Mouse (Mus musculus) limb, embryonic 14.5 days (tissue): Measurements from ENCODE around the gene Unc5b. TPM values are rescaled to one million over a fixed set of nuclear protein-coding genes. Genes with fewer than 3 reads are reported as not detected.

Experiments used
- ATAC-seq: fragments of 200-750 bp; cut with Nextera tagmentation; 2 replicates; pipeline ENCODE4 v1.8.0; 2017; ENCODE audit warnings: low read depth, moderate number of reproducible peaks, moderate TSS enrichment; ENCODE audit not compliant: low FRiP score
- DNase-seq: peaks from one replicate; pipeline ENCODE4 v3.0.0-alpha.2; 2015; ENCODE audit warnings: low spot score
- H3K27ac ChIP-seq: fragments of 300-500 bp; sonication (generic); replicated peaks from 2 replicates; pipeline ENCODE4 v1.5.1; 2014; ENCODE audit warnings: low read depth, mild to moderate bottlenecking, low read length, moderate library complexity, mixed read lengths
- H3K27me3 ChIP-seq: fragments of 300-500 bp; sonication (generic); 2 replicates; pipeline ENCODE4 v1.6.1; 2014; ENCODE audit warnings: low read length, mixed read lengths; ENCODE audit not compliant: control insufficient read depth, insufficient read depth
- H3K36me3 ChIP-seq: fragments of 300-500 bp; sonication (generic); 2 replicates; pipeline ENCODE4 v1.6.1; 2014; ENCODE audit warnings: mild to moderate bottlenecking, low read length, moderate library complexity, mixed read lengths; ENCODE audit not compliant: control insufficient read depth, insufficient read depth
- H3K4me1 ChIP-seq: fragments of 300-500 bp; sonication (generic); 2 replicates; pipeline ENCODE4 v1.6.1; 2014; ENCODE audit warnings: antibody characterized with exemption, low read length, mixed read lengths; ENCODE audit not compliant: control insufficient read depth, insufficient read depth
- H3K4me2 ChIP-seq: fragments of 300-500 bp; sonication (generic); replicated peaks from 2 replicates; pipeline ENCODE4 v1.6.1; 2014; ENCODE audit warnings: low read depth, mild to moderate bottlenecking, low read length, moderate library complexity; ENCODE audit not compliant: severe bottlenecking
- H3K4me3 ChIP-seq: fragments of 300-500 bp; sonication (generic); replicated peaks from 2 replicates; pipeline ENCODE4 v1.5.1; 2014; ENCODE audit warnings: low read length
- H3K9ac ChIP-seq: fragments of 300-500 bp; sonication (generic); 2 replicates; pipeline ENCODE4 v1.6.1; 2014; ENCODE audit warnings: mild to moderate bottlenecking, low read depth, low read length, moderate library complexity; ENCODE audit not compliant: severe bottlenecking
- H3K9me3 ChIP-seq: fragments of 300-500 bp; sonication (generic); 2 replicates; pipeline ENCODE4 v1.6.1; 2016; ENCODE audit warnings: low read length; ENCODE audit not compliant: control insufficient read depth
- POLR2A ChIP-seq: fragments of 200-500 bp; IDR thresholded peaks from 2 replicates; pipeline ENCODE4 v1.8.0; 2012; ENCODE audit warnings: inconsistent platforms, mild to moderate bottlenecking, moderate library complexity, borderline replicate concordance; ENCODE audit not compliant: insufficient read depth, insufficient read length; ENCODE audit errors: extremely low read depth
- WGBS: fragments of 180-500 bp; shearing (Covaris S2); extraction: QIAGEN DNeasy Blood & Tissue Kit; methylation state at CpG from one replicate; pipeline ENCODE4 v1.1.7; 2014; 5-methylcytosine and 5-hydroxymethylcytosine counted together
- polyA plus RNA-seq, 2 experiments: library from polyadenylated mRNA; depleted of rRNA in 1 of 2; stranded (reverse) in 1 of 2; unstranded in 1 of 2; fragments of >200 nt; fragmentation: Nextera tagmentation in 1 of 2; extraction: Ambion mirVana in 1 of 2; gene quantifications; 2 replicates each; pipeline versions ENCODE4 v1.2.1 to v1.2.3; 2012 to 2014

Unc5b gene
- polyA plus RNA-seq, 2 experiments = 6.2 to 21.8 TPM

- no peak overlapping the region for H3K27ac ChIP-seq
- ATAC-seq = no peak
- H3K4me2 ChIP-seq = no peak overlapping the region
- H3K9me3 ChIP-seq = no peaks in the 10 kb centered on the region
- DNase-seq = no peak
- no peak for TF ChIP-seq POLR2A
- H3K9ac ChIP-seq = no peak overlapping the region; the same call in 1 of the 2 replicates
- H3K27me3 ChIP-seq = no peaks in the 10 kb centered on the region
- WGBS = 35% methylated on average over 4 of the region's 4 CpGs
- H3K36me3 ChIP-seq = no peaks in the 10 kb centered on the region
- no peak overlapping the region for H3K4me3 ChIP-seq
- peaks cover 65% of the 10 kb centered on the region for H3K4me1 ChIP-seq
Observed at GRCm38 (mm10) chr10:60804865-60805264, 26.5 kb downstream of the Unc5b start.

DNA sequence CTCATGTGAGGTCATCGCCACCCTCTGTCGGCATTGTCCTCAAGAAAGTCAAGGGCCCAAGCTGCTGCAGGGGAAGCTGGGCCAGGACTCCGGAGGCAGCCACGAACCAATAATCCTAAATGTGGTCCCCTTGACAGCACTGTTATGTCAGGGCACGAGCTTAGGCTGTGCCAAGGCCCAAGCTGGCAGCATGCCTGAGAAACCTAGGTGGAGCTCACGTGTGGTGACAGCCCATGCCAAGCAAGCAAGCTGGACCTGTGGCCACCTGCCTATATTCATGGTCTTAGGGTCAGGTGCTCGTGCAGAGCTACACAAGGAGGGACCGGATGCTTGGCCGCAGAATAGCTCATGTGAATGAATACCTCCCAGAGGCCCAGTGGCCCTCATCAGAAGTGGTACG lies 27.4 kb downstream of the Unc5b start:
- Histone ChIP-seq H3K4me3 (no peak overlapping the region), H3K27ac (no peak overlapping the region), H3K4me2 (no peak overlapping the region), H3K27me3 (no peaks in the 10 kb centered on the region), H3K4me1 (peaks cover 74% of the 10 kb centered on the region), H3K9ac (no peak overlapping the region), H3K36me3 (no peaks in the 10 kb centered on the region), H3K9me3 (no peaks in the 10 kb centered on the region)
- no peak for TF ChIP-seq POLR2A
- ATAC-seq (no peak), DNase-seq (no peak)
- WGBS = 85% methylated on average over 10 of the region's 10 CpGs

DNA sequence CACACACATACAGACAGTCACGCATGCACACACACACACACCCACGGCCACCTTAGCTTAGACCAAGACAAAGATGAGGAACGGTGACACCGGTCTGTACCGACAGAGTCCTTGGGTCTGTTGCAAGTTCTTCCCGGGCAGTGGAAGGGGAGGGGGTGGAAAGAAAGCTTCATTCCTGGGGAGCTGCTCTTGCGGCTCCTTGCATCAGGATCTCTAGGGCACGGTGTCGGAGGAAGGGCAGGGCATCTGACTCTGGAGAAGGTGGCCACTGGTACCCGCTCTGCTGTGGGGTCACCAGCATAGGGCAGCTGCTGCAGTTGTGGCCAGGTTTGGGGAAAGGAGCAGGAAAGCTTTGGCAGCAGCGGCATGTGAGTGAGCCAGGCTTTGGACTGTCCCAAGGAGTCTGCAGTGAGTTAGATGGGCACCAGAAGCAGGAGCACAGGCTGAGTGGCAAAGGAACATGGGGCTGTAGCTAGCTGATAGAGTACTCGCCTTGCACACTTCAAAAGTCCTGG lies 29.4 kb downstream of the Unc5b start:
- Histone ChIP-seq H3K4me2 (no peak overlapping the region), H3K9ac (no peak overlapping the region), H3K36me3 (no peaks in the 10 kb centered on the region), H3K27me3 (no peaks in the 10 kb centered on the region), H3K4me1 (peaks cover 67% of the 10 kb centered on the region), H3K27ac (no peak overlapping the region), H3K4me3 (no peak overlapping the region), H3K9me3 (no peaks in the 10 kb centered on the region)
- DNase-seq (no peak), ATAC-seq (no peak)
- TF ChIP-seq POLR2A = no peak
- WGBS = 49% methylated on average over 12 of the region's 12 CpGs

- Histone ChIP-seq H3K4me3 (no peak overlapping the region), H3K27me3 (no peaks in the 10 kb centered on the region), H3K27ac (no peak overlapping the region), H3K9ac (no peak overlapping the region), H3K4me2 (no peak overlapping the region), H3K9me3 (no peaks in the 10 kb centered on the region), H3K4me1 (peaks cover 67% of the 10 kb centered on the region), H3K36me3 (no peaks in the 10 kb centered on the region)
- TF ChIP-seq POLR2A = no peak
- DNase-seq (no peak), ATAC-seq (no peak)
- 39% methylated on average over 11 of the region's 11 CpGs for WGBS
Observed at GRCm38 (mm10) chr10:60801168-60801897, 30.0 kb downstream of the Unc5b start.

DNA sequence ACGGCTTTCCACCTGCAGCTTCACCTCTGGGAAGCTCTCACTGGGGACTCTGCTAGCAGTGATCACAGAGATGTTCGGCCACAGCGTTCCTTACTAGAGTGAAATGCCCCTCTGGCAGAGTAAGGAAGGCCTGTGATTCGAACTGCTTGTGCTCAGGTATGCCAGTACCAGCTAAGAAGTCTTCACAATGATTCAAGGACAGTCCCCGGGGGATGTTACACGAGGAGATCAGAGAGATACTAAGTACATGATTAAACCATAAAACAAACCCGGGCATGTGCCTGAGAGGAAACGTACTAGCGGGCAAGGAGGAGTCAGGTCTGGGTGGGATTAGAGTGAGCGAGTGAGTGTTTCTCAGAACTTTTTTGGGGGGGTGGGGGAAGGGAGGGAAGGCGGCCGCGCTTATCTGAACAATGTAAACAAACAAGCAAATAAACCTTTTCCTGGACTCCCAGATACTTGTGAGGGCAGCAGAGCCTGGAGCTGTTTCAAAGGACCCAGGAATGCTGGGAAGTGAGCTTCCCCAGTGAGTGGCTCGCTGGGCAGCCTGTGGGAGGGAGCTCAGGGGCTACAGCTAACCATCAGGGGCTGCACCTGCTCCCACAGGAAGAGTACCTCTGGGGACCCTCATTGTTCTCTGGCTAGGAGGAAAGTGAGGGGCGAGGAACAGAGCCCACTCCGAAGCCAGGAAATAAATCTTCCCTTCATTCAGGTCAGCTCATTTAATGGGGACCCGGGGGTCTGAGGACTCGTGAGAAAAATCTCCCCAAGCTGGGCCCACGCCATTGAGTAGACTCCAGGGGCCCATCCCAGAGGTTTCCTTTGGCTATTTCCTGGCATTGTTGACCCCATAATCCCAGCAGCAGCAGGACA lies 30.9 kb downstream of the Unc5b start:
- peaks cover 67% of the 10 kb centered on the region for H3K4me1 ChIP-seq
- WGBS = 11% methylated on average over 18 of the region's 19 CpGs
- H3K9me3 ChIP-seq = no peaks in the 10 kb centered on the region
- no peaks in the 10 kb centered on the region for H3K36me3 ChIP-seq
- ATAC-seq (no peak), DNase-seq (no peak)
- no peaks in the 10 kb centered on the region for H3K27me3 ChIP-seq
- TF ChIP-seq POLR2A = no peak
- H3K9ac ChIP-seq = no peak overlapping the region
- H3K27ac ChIP-seq = no peak overlapping the region
- H3K4me2 ChIP-seq = no peak overlapping the region
- no peak overlapping the region for H3K4me3 ChIP-seq
